Mouse (Mus musculus) embryo, embryonic 9.5 days (tissue): Measurements from ENCODE around the gene Flot2.
"Not testable (repeated sequence)": the region's sequence is repeated elsewhere in the genome, so short reads cannot be mapped to it uniquely, and the experiment has no call there.

Experiments
- DNase-seq: peaks from one replicate; pipeline ENCODE4 v3.0.0-alpha.2; 2017; ENCODE audit errors: extremely low spot score

The Flot2 gene

DNA sequence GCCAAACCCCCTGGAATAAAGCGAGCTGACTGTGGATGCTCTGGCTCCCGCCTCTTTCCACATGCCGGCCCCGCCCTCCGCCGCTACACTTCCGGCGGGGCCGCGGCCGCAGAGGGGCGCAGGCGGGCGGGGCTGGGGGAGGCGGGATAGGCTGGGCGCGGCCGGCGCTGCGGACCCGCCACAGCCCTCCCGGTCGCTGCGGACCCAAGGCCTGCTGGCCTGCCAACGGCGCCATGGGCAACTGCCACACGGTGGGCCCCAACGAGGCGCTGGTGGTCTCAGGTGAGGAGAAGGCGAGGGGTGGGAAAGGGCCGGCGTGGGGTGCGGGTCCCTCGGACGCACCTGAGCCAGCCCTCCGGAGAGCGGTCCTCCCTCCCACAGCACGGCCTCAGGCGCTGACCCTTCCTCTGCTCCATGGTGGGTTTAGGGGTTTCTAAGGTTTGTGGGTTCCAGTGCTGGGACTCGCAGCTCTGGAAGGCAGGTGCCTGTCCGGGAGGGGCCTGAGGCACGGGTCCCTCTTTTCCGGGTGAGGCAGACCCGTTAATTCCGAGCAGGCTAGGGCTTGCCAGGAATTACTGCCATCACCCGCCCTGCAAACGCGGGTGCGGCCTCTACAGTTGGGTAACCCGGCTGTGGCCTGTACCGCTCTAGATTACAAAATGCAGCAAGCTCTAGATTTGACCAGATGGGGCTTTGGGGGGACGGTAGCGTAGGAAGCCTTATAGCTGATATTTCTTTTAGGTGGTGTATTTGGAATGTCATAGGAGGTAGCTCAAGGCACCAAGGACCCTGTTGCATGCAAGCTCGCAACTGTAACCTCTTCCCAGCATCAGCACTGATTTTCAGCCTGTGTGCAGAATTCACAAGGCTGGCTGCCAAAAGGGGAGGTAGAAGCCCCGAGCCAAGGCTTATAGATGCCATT is at the start of gene Flot2:
Gene Flot2 (plus strand): TSS at position 101 of the 922 bp plus-strand sequence.
- peak; percentile 75 for DNase-seq

DNA sequence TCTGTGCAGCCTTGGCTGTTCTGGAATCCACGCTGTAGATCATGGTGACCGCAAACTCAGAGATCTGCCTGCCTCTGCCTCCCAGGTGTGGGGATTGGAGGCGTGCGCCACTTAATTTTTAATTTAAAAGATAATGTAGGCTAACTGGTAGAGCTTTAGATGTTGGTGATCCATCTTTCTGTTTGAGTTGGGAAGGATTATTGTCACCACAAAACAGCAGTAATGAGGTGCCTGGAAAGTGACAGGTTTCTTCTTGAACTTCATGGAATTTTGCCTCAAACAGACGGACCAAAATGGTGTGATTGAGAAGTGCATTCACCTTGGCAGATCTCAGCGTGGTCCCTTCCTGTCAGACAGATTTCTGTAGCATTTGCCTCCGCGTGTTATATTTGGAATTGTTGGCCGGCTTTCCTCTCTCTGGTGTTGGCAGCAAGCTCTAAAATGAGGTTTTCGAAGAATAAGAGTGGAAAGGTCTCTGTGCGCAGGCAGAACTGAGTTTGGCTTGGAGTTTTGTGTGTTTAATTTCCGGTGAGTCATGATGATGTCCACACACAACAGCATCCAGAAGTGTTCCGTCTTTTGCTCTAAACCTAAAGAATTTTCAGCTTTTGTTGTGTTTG is 48.5 kb upstream of the Flot2 start:
- no peak for DNase-seq

DNA sequence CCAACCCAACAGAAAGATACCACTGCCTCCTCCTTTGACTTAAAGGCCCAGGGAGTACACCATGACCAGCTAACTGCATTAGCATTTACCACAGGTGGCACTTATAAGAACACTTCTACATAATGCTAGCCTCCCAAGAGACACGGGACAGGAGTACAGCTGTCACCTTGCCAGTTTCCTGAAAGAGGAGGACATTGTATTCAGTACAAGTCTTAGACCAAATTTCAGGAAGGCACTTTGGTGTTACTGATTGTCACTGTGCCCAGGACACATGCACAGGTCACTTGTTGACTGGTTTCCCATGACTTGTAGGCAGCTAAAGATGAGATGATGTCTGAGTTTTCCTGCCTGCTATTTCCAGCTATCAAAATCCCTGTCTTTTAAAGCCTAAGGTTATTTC is 42.2 kb upstream of the Flot2 start:
- DNase-seq, result no peak

DNA sequence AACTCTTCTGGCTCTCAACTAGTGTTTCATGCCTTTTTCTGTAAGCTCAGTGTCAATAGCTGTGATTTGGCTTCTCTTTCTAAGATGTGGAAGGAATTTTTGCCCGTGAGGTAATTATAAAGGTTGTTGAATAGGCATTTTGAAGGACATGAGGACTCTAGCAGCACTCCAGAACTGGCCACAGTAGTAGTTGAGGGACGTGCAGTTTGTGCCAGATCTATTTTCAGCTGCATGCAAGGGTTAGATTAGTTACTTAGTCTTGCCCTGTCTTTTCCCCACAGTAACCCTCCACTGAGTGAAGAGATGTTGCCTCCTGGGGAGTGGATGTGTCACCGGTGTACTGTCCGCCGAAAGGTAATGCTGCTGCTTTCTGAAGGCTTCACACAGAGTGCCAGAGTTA is 31.3 kb upstream of the Flot2 start:
- no peak for DNase-seq

DNA sequence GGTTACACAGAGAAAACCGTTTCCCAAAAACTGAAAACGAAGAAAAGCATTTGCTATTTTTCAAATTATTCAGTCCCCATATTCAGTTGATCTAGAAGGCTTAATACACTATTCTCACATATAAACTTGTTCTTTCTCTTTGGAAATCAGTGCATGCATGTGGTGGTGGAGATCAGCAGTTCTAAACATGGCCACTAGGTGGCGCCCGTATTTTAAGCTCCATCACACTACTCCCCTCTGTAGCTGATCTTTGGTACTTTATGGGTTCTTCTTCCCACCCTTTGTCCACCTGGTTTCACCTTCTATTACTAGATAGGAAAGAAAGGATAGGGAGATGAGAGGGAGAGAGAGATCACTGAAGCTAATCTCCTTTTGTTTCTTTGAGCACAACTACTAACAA is 18.1 kb upstream of the Flot2 start:
- DNase-seq, result peak; percentile 62

DNA sequence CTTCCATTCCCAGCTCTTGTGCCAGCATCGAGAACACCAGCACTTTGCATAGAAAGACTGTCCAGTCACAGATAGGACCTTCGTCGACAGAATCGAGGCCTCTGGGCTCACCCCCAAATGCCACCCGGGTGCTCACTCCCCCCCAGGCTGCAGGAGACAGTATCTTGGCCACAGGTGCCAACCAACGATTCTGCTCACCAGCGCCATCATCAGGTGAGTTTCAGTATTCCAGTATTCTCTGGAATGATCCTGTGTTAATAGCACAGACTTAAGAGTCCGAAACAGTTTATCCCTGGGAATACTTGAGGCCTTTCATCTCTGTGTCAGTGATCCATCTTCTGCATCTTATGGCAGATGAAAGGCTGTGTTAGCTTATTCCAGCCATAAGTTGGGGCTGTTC is 14.1 kb upstream of the Flot2 start:
- no peak for DNase-seq

DNA sequence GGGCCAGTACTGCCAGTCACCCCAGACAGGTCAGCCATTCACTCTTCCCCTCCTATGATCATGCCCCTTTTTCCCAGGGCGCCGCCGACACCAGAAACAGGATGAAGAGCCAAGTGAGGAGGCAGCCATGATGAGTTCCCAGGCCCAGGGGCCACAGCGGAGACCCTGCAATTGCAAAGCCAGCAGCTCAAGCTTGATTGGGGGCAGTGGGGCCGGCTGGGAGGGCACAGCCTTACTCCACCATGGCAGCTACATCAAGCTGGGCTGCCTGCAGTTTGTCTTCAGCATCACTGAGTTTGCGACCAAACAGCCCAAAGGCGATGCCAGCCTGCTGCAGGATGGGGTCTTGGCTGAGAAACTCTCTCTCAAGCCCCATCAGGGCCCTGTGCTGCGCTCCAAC is 8.5 kb upstream of the Flot2 start:
- DNase-seq, result no peak

DNA sequence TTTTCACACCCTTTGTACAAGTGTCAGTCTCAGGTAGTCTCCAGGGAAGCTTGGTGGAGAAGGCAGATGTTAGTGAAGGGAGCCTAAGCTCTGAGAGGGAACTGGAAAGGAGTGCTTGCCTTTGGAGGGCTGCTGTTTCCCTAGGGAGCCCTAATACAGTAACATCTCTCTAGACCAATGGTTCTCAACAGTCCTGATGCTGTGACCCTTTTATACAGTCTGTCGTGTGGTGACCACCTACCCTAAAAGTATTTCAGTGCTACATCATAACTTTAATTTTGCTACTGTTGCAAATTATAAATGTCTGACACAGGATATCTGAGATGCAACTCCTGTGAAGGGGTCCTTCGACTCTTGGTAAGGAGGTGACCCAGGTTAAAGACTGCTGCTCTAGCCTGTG is 7.1 kb upstream of the Flot2 start:
- no peak for DNase-seq

DNA sequence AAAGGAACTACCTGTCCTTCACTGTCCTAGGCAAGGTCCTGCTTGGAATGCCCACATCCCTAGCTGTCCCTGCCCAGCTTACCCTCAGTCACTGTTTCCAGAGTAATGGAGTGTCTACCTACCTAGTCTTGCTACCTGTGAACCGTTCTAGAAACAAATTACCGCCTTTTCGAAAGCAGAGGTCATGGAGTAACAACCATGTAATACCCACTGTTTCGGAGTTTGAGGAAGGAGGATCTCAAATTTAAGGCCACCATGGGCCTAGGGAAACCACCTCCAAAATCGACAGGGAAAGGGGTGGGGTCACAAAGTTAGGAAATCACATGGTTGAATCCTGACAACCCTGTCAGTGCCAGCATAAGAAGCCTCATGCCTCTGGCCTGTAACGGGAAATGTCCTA is 6.3 kb upstream of the Flot2 start:
- no peak for DNase-seq

DNA sequence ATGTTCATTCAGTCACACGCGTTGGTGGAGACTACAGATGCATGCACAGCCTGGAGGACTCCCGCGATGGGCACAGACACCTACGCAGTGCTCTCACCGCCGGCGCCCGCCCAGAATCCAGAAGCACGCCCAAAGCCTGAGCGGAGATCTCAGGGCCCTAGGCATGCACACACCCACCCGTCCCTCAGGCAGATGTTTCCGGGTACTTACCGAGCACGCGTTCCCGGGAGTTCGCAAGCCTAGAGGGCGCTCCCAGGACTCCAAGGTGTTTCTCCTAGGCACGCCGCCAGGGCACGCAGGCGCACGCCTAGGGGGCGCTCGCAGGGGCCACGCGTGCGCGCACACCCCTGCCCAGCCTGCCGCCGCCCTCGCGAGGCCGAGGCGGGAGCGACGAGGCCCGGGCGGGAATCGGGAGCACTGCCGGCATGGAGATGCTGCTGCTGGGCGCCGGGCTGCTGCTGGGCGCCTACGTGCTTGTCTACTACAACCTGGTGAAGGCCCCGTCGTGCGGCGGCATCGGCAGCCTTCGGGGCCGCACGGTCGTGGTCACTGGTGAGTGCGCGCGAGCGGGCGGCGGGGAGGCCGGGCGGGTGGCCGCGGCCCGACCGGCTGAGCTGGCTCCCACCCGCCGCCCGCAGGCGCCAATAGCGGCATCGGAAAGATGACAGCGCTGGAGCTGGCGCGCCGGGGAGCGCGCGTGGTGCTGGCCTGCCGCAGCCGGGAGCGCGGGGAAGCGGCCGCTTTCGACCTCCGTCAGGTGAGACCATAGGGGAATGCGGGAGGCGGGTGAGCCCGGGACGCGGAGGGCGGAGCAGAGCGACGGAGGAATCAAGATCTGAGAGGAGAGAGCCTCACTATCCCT is 5.6 kb upstream of the Flot2 start, which contains the start of gene Dhrs13:
Gene Dhrs13 (plus strand): TSS at position 334 of the 862 bp plus-strand sequence.
- DNase-seq, result peak; percentile 93

DNA sequence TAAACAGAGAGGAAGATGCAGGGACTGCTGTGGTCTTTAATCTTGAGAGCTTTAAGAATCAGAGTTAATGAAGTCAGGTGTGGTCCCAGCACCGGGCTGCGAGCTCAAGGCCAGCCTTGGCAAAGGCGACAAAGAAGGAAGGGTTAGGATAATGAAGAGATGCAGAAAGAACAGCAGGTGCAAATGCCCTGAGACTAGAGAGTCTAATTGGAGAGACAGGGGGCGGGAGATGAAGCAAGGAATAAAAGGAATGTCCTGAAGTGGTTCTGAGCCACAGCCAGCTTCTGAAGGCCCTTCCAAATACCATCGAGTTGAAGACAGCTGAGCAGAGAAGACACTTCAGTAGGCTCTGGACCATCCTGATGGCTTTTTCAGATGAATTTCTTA is 4.9 kb upstream of the Flot2 start:
- DNase-seq, result no peak

DNA sequence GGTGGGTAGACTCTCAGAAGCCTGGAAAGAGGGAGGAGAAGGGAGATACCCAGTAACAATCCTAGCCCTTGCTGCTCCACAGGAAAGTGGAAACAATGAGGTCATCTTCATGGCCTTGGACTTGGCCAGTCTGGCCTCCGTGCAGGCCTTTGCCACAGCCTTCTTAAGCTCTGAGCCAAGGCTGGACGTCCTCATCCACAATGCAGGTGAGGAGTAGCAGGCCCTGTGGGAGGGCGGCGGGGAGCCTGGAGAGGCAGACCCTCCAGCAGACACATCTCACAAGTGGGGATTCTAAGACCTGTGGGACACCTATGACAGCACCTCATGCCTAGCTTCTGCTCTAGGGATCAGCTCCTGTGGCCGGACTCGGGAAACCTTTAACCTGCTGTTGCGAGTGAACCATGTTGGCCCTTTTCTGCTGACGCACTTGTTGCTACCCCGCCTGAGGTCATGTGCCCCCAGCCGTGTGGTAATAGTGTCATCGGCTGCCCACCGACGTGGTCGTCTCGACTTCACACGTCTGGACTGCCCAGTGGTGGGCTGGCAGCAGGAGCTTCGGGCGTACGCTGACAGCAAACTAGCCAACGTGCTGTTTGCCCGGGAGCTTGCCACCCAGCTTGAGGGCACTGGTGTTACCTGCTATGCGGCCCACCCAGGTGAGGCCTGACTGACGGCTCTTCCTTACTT is 3.7 kb upstream of the Flot2 start:
- DNase-seq, result no peak

DNA sequence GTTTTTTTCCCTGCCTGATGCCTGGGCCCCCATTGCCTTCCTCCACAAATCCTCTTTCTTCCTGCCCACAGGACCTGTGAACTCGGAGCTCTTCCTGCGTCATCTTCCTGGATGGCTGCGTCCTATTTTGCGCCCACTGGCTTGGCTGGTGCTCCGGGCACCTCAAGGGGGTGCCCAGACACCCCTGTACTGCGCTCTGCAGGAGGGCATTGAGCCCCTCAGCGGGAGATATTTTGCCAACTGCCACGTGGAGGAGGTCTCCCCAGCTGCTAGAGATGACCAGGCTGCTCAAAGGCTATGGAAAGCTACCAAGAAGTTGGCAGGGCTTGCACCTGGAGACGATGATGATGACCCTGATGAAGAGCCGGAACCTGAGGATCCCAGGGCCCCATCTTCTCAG is 940 bp upstream of the Flot2 start:
- no peak for DNase-seq

DNA sequence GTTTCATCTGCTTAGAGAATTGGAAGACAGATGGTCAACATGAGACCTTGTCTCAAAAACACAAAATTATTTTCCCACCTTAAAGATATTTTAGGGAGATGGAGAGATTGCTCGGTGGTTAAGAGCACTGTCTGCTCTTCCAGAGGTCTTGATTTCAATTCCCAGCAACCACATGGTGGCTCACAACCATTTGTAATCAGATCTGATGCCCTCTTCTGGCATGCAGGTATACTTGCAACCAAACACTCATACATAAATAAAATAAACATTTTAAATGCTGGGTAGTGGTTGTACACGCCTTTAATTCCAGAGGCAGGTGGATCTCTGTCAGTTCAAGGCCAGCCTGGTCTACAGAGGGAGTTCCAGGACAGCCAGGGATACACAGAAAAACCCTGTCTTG is 3.1 kb downstream of the Flot2 start:
- no peak for DNase-seq

DNA sequence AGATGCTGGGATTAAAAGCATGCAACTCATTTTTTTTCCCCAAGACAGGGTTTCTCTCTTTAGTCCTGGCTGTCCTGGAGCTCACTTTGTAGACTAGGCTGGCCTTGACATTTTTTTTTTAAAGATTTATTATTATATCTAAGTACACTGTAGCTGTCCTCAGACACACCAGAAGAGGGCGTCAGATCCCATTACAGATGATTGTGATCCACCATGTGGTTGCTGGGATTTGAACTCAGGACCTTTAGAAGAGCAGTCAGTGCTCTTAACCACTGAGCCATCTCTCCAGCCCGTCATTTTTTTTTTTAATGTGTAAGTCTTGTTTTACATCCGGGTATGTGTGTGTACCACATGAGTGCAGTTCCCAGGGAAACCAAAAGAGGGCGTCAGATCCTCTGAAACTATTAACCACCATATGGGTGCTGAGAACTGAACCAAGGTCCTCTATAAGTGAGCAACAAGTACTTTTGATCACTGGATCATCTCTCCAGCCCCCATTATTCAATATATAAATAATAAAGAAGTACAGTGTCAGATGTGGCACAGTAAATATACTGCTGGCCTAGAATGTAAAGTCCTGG is 4.6 kb downstream of the Flot2 start:
- DNase-seq, result not testable (repeated sequence)

DNA sequence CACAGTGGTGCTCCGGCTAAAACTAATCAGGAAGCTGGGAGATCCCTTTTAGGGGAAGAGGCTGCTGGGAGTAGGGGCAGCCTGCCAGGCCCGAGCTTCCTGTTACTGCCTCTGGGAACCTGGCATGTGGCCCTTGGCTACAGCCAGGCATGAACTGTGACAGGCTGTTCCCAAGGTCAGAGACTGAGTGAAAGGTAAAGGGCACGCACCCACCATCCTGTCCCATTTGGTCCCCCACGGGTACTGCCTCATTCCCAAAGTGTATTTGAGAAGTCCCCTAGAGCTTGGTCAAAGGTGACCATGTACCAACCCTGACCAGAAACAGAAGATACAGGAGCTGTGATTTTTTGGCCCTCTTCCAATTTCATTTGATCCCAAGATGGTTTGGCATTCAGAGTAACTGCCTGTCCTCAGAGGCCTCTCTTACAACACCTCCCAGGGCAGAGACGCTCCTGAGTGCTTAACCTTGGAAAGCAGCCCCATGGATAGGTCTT is 7.1 kb downstream of the Flot2 start:
- DNase-seq, result no peak

DNA sequence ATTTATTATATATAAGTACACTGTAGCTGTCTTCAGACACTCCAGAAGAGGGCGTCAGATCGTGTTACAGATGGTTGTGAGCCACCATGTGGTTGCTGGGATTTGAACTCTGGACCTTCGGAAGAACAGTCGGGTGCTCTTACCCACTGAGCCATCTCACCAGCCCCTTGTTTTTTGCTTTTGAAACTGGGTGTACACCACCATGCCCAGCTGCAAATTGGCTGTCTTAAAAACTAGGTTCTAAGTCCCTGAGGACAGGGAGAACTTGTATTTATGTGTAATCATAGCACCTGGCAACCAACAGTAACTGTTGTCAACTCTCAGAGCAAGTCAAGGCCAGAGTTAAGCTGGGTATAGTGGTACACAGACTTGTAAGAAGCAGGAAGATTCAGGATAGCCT is 10.9 kb downstream of the Flot2 start:
- not testable (repeated sequence) for DNase-seq

DNA sequence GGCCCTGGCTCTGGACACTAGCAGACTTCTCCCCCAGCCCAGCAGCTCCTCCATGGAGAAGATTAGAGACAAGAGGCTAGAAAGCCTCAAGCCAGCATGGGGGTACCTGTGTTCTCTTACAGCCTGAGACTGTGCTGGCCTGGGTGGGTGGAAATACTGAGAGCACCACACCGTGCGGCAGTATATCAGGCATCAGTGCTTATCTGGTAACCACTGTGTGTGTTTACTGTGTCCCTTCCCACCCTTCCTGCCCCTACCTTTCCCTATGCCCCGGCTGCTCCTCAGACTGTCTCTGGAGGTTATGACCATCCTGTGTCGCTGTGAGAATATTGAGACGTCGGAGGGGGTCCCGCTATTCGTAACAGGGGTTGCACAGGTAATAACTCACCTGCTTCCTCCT is 15.3 kb downstream of the Flot2 start:
- no peak for DNase-seq

DNA sequence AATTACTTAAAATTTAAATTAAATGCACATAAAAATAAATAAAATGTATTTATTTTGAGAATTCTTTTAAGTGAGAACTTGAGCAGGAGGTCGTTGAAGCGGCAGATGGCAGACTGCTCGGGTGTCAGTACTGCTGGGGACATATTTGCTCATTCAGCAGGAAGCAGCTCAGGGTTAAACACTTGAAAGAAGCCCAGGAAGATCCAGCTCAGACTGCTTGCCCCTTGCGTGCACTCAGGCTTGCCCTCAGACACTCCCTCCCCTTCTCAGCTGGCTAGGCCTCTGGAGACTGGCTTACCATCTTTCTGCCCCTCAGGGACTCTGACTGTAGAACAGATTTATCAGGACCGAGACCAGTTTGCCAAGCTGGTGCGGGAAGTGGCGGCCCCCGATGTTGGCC is 19.2 kb downstream of the Flot2 start:
- no peak for DNase-seq

DNA sequence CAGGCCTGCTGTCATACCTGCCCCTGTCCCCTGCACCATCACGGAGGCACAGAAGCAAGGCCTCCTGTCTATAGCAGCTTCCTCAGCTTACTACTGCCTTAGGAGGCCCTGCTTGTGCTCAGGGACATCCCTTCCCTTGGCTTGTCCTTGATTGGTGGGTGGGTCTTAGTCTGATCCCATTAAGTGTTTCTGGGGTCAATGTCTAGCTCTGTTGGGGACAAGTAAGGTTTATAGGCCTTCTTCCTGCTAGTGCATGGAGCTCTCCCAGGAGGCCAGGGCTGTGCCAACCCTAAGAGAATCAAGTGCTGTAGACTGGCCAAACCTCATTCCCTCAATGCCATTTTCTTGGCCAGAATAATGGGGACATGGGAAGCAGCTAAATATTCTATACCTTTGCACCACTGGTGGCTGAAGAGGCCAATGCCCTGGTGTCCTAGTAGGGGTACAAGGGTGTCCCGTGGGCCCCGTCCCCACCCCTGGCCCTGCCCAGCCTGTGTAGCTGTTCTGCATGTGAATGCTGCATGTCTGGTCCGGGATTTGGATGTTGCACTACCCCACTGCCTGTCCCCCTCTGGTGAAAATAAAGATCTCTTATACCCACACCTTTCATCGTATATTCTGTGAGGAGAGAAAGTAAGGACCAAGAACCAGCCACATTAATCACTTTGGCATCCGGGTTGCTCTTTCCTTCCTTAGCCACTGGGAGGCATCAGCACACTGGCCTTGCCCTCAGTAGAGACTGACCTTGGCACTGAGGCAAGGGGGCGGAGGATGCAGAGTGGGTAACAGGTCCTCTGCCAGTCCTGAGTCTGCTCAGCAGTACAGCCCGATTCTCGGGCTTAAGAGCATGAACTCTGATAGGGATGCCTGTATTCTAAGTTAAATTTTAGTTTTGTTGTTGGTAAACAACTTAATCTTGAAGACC is 22.4 kb downstream of the Flot2 start:
- DNase-seq, result peak; percentile 40
